12 mouse cellular contexts compared by ENCODE assay signal in the genomic region with DNA sequence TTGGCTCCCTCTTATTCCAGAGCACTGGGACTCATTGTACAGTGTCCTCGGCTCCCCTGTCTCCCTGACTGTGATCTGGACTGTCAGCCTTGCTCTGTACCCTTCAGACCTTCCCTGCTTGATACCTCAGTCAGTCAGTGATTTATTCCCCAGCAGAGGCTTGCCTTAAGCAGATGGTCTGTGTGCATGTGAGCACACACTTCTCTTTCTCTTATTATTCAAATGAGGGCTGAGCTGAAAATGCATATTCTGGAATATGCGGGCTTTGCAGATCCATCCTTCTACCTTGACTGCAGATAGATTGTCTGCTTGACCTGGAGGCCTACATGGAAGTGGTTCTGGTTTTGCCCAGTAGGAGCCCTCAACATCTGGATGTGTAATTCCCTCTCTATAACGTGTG. TPM values are rescaled to one million over a fixed set of nuclear protein-coding genes. Genes with fewer than 3 reads are reported as not detected.
DNase-seq lines count a peak whose midpoint lies in the region; ATAC-seq and TF ChIP-seq lines count a peak whose summit lies in the region.
"Had no signal": no experiment of that assay in that cellular context is flagged by ENCODE, and none has a peak within 500 bp of the region (broad histone marks: within the 10 kb centered on the region; RNA-seq: fewer than 3 reads in every experiment).

No protein-coding gene starts in this region.

- no peaks in the 10 kb centered on the region for H3K27me3 ChIP-seq in forebrain, embryonic 10.5 days (ENCODE audit: poor library complexity, severe bottlenecking)
- H3K27me3 ChIP-seq in hindbrain, embryonic 16.5 days (replicated peaks; ENCODE audit: control insufficient read depth, insufficient read depth, low read length) = no peaks in the 10 kb centered on the region
- no peaks in the 10 kb centered on the region for H3K27me3 ChIP-seq in midbrain, embryonic 16.5 days (ENCODE audit: control insufficient read depth, insufficient read depth, low read depth, low read length)

- peaks cover 85% of the 10 kb centered on the region for H3K4me1 ChIP-seq in forebrain, embryonic 10.5 days
- H3K4me1 ChIP-seq in hindbrain, embryonic 16.5 days (ENCODE audit: control insufficient read depth, insufficient read depth, low read depth, low read length) = peaks cover 56% of the 10 kb centered on the region
- peaks cover 60% of the 10 kb centered on the region for H3K4me1 ChIP-seq in midbrain, embryonic 16.5 days (ENCODE audit: control insufficient read depth, insufficient read depth, low read length)

- no peak for TF ChIP-seq CTCF in layer of hippocampus, adult 2 months (conservative IDR thresholded peaks at IDR 0.05)

- no peak for DNase-seq in layer of hippocampus, adult 2 months (ENCODE audit: low spot score in 2 of 2)
- DNase-seq in layer of hippocampus, postnatal 10 days (ENCODE audit: low spot score in 2 of 2) = no peak
- DNase-seq in forebrain, embryonic 10.5 days (ENCODE audit: extremely low spot score, low spot score) = no peak
- DNase-seq in right cerebral cortex, adult 18-20 months = no peak
- DNase-seq in urinary bladder, postnatal 4 days (ENCODE audit: low spot score in 2 of 2) = no peak
- DNase-seq: cerebellum, postnatal 10 days; heart, adult 2 months; right cerebral cortex, postnatal 4 days had no signal

- H3K9ac ChIP-seq in hindbrain, embryonic 16.5 days (ENCODE audit: low read depth, low read length) = peak overlapping the region; percentile 4; the same call in 1 of the 2 replicates
- no peak overlapping the region; the same call in 1 of the 2 replicates for H3K9ac ChIP-seq in midbrain, embryonic 16.5 days (ENCODE audit: low read depth, low read length)

- peaks cover 57% of the 10 kb centered on the region for H3K36me3 ChIP-seq in forebrain, embryonic 10.5 days (replicated peaks)
- H3K36me3 ChIP-seq in hindbrain, embryonic 16.5 days (ENCODE audit: control insufficient read depth, insufficient read depth, low read length) = peaks cover 4% of the 10 kb centered on the region; the same call in 1 of the 2 replicates
- H3K36me3 ChIP-seq in midbrain, embryonic 16.5 days (ENCODE audit: control insufficient read depth, insufficient read depth, low read length) = no peaks in the 10 kb centered on the region; the same call in 1 of the 2 replicates

- WGBS in forebrain, embryonic 10.5 days = 76% methylated on average over 3 of the region's 3 CpGs
- WGBS in hindbrain, embryonic 16.5 days = 43% methylated on average over 3 of the region's 3 CpGs
- WGBS in midbrain, embryonic 16.5 days = 32% methylated on average over 3 of the region's 3 CpGs

- no peak overlapping the region for H3K4me3 ChIP-seq in layer of hippocampus, adult 2 months
- H3K4me3 ChIP-seq in forebrain, embryonic 10.5 days = no peak overlapping the region
- no peak overlapping the region for H3K4me3 ChIP-seq in hindbrain, embryonic 16.5 days (ENCODE audit: low read length)
- H3K4me3 ChIP-seq in midbrain, embryonic 16.5 days (ENCODE audit: low read depth, low read length) = no peak overlapping the region
- H3K4me3 ChIP-seq: heart, adult 2 months had no signal

- H3K9me3 ChIP-seq in forebrain, embryonic 10.5 days = no peaks in the 10 kb centered on the region
- no peaks in the 10 kb centered on the region for H3K9me3 ChIP-seq in hindbrain, embryonic 16.5 days (ENCODE audit: control insufficient read depth, low read length)
- no peaks in the 10 kb centered on the region for H3K9me3 ChIP-seq in midbrain, embryonic 16.5 days (replicated peaks; ENCODE audit: control insufficient read depth, low read length, poor library complexity, severe bottlenecking)

- 0 out of 2 replicates have a peak overlapping the region, but pooled peaks have one; percentile 43 for H3K27ac ChIP-seq in layer of hippocampus, adult 2 months
- H3K27ac ChIP-seq in forebrain, embryonic 10.5 days = peak overlapping the region; percentile 97
- peak overlapping the region; percentile 97 for H3K27ac ChIP-seq in hindbrain, embryonic 16.5 days (ENCODE audit: low read depth, low read length)
- H3K27ac ChIP-seq in midbrain, embryonic 16.5 days (ENCODE audit: low read length) = peak overlapping the region; percentile 96
- H3K27ac ChIP-seq: heart, adult 2 months had no signal

- no peak overlapping the region for H3K4me2 ChIP-seq in hindbrain, embryonic 16.5 days (ENCODE audit: low read length)
- no peak overlapping the region for H3K4me2 ChIP-seq in midbrain, embryonic 16.5 days (ENCODE audit: low read length)

- no peak for ATAC-seq in hindbrain, embryonic 16.5 days
- no peak for ATAC-seq in midbrain, embryonic 16.5 days
- no peak for ATAC-seq in erythroblast, adult 5-6 weeks (replicated peaks; ENCODE audit: low FRiP score, poor library complexity, severe bottlenecking)

RNA-seq across cellular contexts. Expression of gene Gpr84, which starts 12.4 kb away (rescaled TPM):
- total RNA-seq in layer of hippocampus, adult 2 months (2021) = under 1 TPM; 0.61 to 0.81 TPM
- 1 to 10 TPM in 1 of 2 experiments, under 1 TPM in 1; 0.89 to 1.0 TPM for total RNA-seq in layer of hippocampus, postnatal 10 days (2021)
- polyA plus RNA-seq in forebrain, embryonic 10.5 days (2016; fragmentation: Nextera tagmentation; extraction: Ambion mirVana) = 0.14 and 0.36 TPM in 2 replicates
- 0.34 and 0.42 TPM in 2 replicates for polyA plus RNA-seq in hindbrain, embryonic 16.5 days (2015; fragmentation: Nextera tagmentation; extraction: Ambion mirVana)
- polyA plus RNA-seq in midbrain, embryonic 16.5 days (2015; fragmentation: Nextera tagmentation; extraction: Ambion mirVana) = 0.40 and 0.64 TPM in 2 replicates
- total RNA-seq in erythroblast, adult 5-6 weeks (2015; ENCODE audit: low replicate concordance) = 0.96 and 2.1 TPM in 2 replicates
- 0.70 and 1.3 TPM in 2 replicates for total RNA-seq in erythroblast, adult 5-6 weeks (2017; ENCODE audit: low replicate concordance)
- total RNA-seq: adrenal gland, postnatal 4 days; heart, adult 2 months had no signal

RNA-seq across cellular contexts. Expression of gene Copz1, which starts 25.5 kb away (rescaled TPM):
- total RNA-seq in layer of hippocampus, adult 2 months (2021) = 10 to 100 TPM; 91.0 to 96.2 TPM
- total RNA-seq in layer of hippocampus, postnatal 10 days (2021) = 100 to 1,000 TPM; 111 to 112 TPM
- polyA plus RNA-seq in forebrain, embryonic 10.5 days (2016; fragmentation: Nextera tagmentation; extraction: Ambion mirVana) = 279 and 280 TPM in 2 replicates
- polyA plus RNA-seq in hindbrain, embryonic 16.5 days (2015; fragmentation: Nextera tagmentation; extraction: Ambion mirVana) = 207 and 209 TPM in 2 replicates
- polyA plus RNA-seq in midbrain, embryonic 16.5 days (2015; fragmentation: Nextera tagmentation; extraction: Ambion mirVana) = 200 and 205 TPM in 2 replicates
- 123 and 131 TPM in 2 replicates for total RNA-seq in erythroblast, adult 5-6 weeks (2015; ENCODE audit: low replicate concordance)
- total RNA-seq in erythroblast, adult 5-6 weeks (2017; ENCODE audit: low replicate concordance) = 54.0 and 56.5 TPM in 2 replicates

RNA-seq across cellular contexts. Expression of gene Nfe2, which starts 39.8 kb away (rescaled TPM):
- not detected for total RNA-seq in layer of hippocampus, adult 2 months (2021)
- total RNA-seq in layer of hippocampus, postnatal 10 days (2021) = under 1 TPM in 1 of 2 experiments, not detected in 1; 0.39 TPM
- 5.5 and 8.3 TPM in 2 replicates for polyA plus RNA-seq in forebrain, embryonic 10.5 days (2016; fragmentation: Nextera tagmentation; extraction: Ambion mirVana)
- 0.65 and 0.69 TPM in 2 replicates for polyA plus RNA-seq in hindbrain, embryonic 16.5 days (2015; fragmentation: Nextera tagmentation; extraction: Ambion mirVana)
- 0.52 and 0.68 TPM in 2 replicates for polyA plus RNA-seq in midbrain, embryonic 16.5 days (2015; fragmentation: Nextera tagmentation; extraction: Ambion mirVana)
- total RNA-seq in erythroblast, adult 5-6 weeks (2015; ENCODE audit: low replicate concordance) = 449 and 473 TPM in 2 replicates
- 629 and 671 TPM in 2 replicates for total RNA-seq in erythroblast, adult 5-6 weeks (2017; ENCODE audit: low replicate concordance)

RNA-seq across cellular contexts. Expression of gene Zfp385a, which starts 41.9 kb away (rescaled TPM):
- 10 to 100 TPM; 40.8 to 42.2 TPM for total RNA-seq in layer of hippocampus, adult 2 months (2021)
- total RNA-seq in layer of hippocampus, postnatal 10 days (2021) = 10 to 100 TPM; 36.5 to 45.0 TPM
- 23.1 and 23.6 TPM in 2 replicates for polyA plus RNA-seq in forebrain, embryonic 10.5 days (2016; fragmentation: Nextera tagmentation; extraction: Ambion mirVana)
- 20.1 and 24.7 TPM in 2 replicates for polyA plus RNA-seq in hindbrain, embryonic 16.5 days (2015; fragmentation: Nextera tagmentation; extraction: Ambion mirVana)
- 20.1 and 22.7 TPM in 2 replicates for polyA plus RNA-seq in midbrain, embryonic 16.5 days (2015; fragmentation: Nextera tagmentation; extraction: Ambion mirVana)
- total RNA-seq in erythroblast, adult 5-6 weeks (2015; ENCODE audit: low replicate concordance) = 2.9 and 5.6 TPM in 2 replicates
- 0.68 and 0.84 TPM in 2 replicates for total RNA-seq in erythroblast, adult 5-6 weeks (2017; ENCODE audit: low replicate concordance)

RNA-seq across cellular contexts. Expression of gene Hnrnpa1, which starts 57.8 kb away (rescaled TPM):
- total RNA-seq in layer of hippocampus, adult 2 months (2021) = 100 to 1,000 TPM; 256 to 265 TPM
- 100 to 1,000 TPM; 399 to 417 TPM for total RNA-seq in layer of hippocampus, postnatal 10 days (2021)
- polyA plus RNA-seq in forebrain, embryonic 10.5 days (2016; fragmentation: Nextera tagmentation; extraction: Ambion mirVana) = 1,920 and 1,979 TPM in 2 replicates
- polyA plus RNA-seq in hindbrain, embryonic 16.5 days (2015; fragmentation: Nextera tagmentation; extraction: Ambion mirVana) = 483 and 550 TPM in 2 replicates
- polyA plus RNA-seq in midbrain, embryonic 16.5 days (2015; fragmentation: Nextera tagmentation; extraction: Ambion mirVana) = 630 and 680 TPM in 2 replicates
- 130 and 135 TPM in 2 replicates for total RNA-seq in erythroblast, adult 5-6 weeks (2015; ENCODE audit: low replicate concordance)
- 189 and 286 TPM in 2 replicates for total RNA-seq in erythroblast, adult 5-6 weeks (2017; ENCODE audit: low replicate concordance)

Comparison
In these comparisons a context has a peak if more than half of its experiments do, and no peak if none do; other contexts are left out.
1. H3K27ac ChIP-seq: peak in every context shown above with its lines; median percentile 97 in forebrain, embryonic 10.5 days; 97 in hindbrain, embryonic 16.5 days; 96 in midbrain, embryonic 16.5 days; 43 in layer of hippocampus, adult 2 months.
2. RNA of gene Nfe2, which starts 39.8 kb away (total RNA-seq): 449 to 671 TPM in erythroblast, adult 5-6 weeks; 0.39 TPM in layer of hippocampus, postnatal 10 days and not detected in layer of hippocampus, adult 2 months; every median in the first group is over 100 times any median in the second.